Mouse (Mus musculus): Measurements from ENCODE around the gene Gm43951.
"Not testable (repeated sequence)": the region's sequence is repeated elsewhere in the genome, so short reads cannot be mapped to it uniquely, and the experiment has no call there.

Gm43951 gene

GRCm38 (mm10) chr11:72196506-72196905 is 10.1 kb downstream of the Gm43951 start:
- no peak for DNase-seq

GRCm38 (mm10) chr11:72194259-72194658 is 12.4 kb downstream of the Gm43951 start:
- no peak for DNase-seq

- no peak for DNase-seq
These were observed 15.8 kb downstream of the Gm43951 start for GRCm38 (mm10) chr11:72190857-72191256.

- no peak for DNase-seq
These were observed 22.4 kb downstream of the Gm43951 start for GRCm38 (mm10) chr11:72184252-72184651.

GRCm38 (mm10) chr11:72181136-72181535 is 25.5 kb downstream of the Gm43951 start:
- DNase-seq, result no peak

- no peak for DNase-seq
These were observed 26.1 kb downstream of the Gm43951 start for GRCm38 (mm10) chr11:72180556-72180955.

GRCm38 (mm10) chr11:72176553-72176952 is 30.1 kb downstream of the Gm43951 start:
- DNase-seq, result no peak

- no peak for DNase-seq
These were observed 30.7 kb downstream of the Gm43951 start for GRCm38 (mm10) chr11:72175966-72176365.

- no peak for DNase-seq
These were observed 31.9 kb downstream of the Gm43951 start for GRCm38 (mm10) chr11:72174721-72175120.

- no peak for DNase-seq
These were observed 33.1 kb downstream of the Gm43951 start for GRCm38 (mm10) chr11:72173506-72173905.

- not testable (repeated sequence) for DNase-seq
These were observed 34.7 kb downstream of the Gm43951 start for GRCm38 (mm10) chr11:72171906-72172305.

GRCm38 (mm10) chr11:72169871-72170270 is 36.8 kb downstream of the Gm43951 start:
- no peak for DNase-seq

- DNase-seq, result no peak
These were observed 43.4 kb downstream of the Gm43951 start for GRCm38 (mm10) chr11:72163198-72163597.

GRCm38 (mm10) chr11:72156624-72157023 is 50.0 kb downstream of the Gm43951 start:
- no peak for DNase-seq

- no peak for DNase-seq
These were observed 50.6 kb downstream of the Gm43951 start for GRCm38 (mm10) chr11:72155981-72156428.

- DNase-seq, result no peak
These were observed 51.3 kb downstream of the Gm43951 start for GRCm38 (mm10) chr11:72155186-72155980.
